Mouse (Mus musculus): ENCODE data around the gene Lzts2.

DNA sequence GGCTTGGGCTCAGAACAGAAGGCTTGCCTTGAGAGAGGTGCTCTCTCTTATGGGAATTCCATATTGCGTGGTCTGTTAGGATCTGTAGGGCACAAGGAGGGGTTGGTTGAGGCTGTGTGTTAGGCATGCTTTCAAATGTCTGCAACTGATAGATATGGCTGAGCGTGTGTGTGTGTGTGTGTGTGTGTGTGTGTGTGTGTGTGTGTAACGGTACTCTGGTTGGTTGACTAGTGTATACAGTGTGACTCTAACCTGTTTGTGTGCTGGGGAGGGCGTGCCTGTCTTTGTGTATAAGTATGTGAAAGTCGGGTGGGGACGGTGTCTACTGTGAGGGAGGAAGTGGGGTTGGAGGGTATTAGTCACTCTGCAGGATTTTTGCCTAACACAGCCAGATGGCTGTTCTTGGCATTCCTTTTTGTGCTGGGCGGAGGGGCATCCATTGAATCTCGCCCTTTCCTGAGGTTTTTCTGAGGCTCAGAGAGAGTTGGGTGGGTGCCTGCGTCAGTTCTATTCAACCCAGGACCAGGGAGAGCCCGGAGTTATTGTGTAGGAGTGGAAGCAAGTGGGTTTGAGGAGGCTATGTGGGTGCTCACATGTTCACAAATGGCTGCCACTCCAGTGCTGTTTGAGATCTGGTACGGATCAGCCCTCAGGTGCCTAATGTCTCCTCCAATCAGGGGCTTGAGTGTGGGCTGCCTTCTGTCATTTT, 33.9 kb downstream of the Lzts2 start:
- TF ChIP-seq ZNF384 (IDR thresholded peaks at IDR 0.05; ENCODE audit: low read depth, low read length) (no peak), MAFK (IDR thresholded peaks at IDR 0.05; ENCODE audit: insufficient read depth, low read depth, low read length) (no peak), CHD2 (IDR thresholded peaks at IDR 0.05; ENCODE audit: low read depth, low read length) (no peak), ZC3H11A (IDR thresholded peaks at IDR 0.05; ENCODE audit: borderline replicate concordance, low read depth, low read length) (no peak)

Data from ES-E14 (cell line).